Mouse (Mus musculus): ENCODE results near the gene Asb14. TPM values are rescaled to one million over a fixed set of nuclear protein-coding genes. Genes with fewer than 3 reads are reported as not detected.
"Not testable (repeated sequence)": the region's sequence is repeated elsewhere in the genome, so short reads cannot be mapped to it uniquely, and the experiment has no call there.

Gene Asb14
- total RNA-seq, 2 experiments from 2014 or later, result 0.31 to 0.37 TPM

GRCm38 (mm10) chr14:26956139-26956538 lies 61.8 kb downstream of the Asb14 start:
- DNase-seq (ENCODE audit: low spot score in 2 of 2), result not testable (repeated sequence)

GRCm38 (mm10) chr14:26960518-26960917 lies 66.2 kb downstream of the Asb14 start:
- DNase-seq (ENCODE audit: low spot score in 2 of 2), result no peak

Other genes starting within 250 kb of the Asb14 start
- 1 to 10 TPM; 8.9 to 9.4 TPM for gene Pde12, start 224.7 kb upstream of the Asb14 start, total RNA-seq (2021)
- gene Dnah12, start 201.3 kb upstream of the Asb14 start, total RNA-seq (2021), result 1 to 10 TPM in 1 of 2 experiments, under 1 TPM in 1; 0.80 to 1.8 TPM
- gene Appl1, start 76.7 kb downstream of the Asb14 start, total RNA-seq (2021), result 10 to 100 TPM; 63.3 to 67.0 TPM
- gene Hesx1, start 99.9 kb downstream of the Asb14 start, total RNA-seq (2021), result not detected
- gene Il17rd, start 144.4 kb downstream of the Asb14 start, total RNA-seq (2021), result 1 to 10 TPM; 5.8 to 6.5 TPM
- gene Arhgef3, start 220.3 kb downstream of the Asb14 start, total RNA-seq (2021), result 10 to 100 TPM; 34.4 to 35.7 TPM